Mouse (Mus musculus) intestine, postnatal 0 days (tissue): ENCODE data around the gene Apopt1. TPM values are rescaled to one million over a fixed set of nuclear protein-coding genes. Genes with fewer than 3 reads are reported as not detected.

Source experiments
- ATAC-seq: fragments of 200-750 bp; cut with Nextera tagmentation; 2 replicates; pipeline ENCODE4 v1.8.0; 2017; ENCODE audit warnings: mild to moderate bottlenecking, moderate TSS enrichment, moderate library complexity
- H3K27ac ChIP-seq: fragments of 300-500 bp; sonication (generic); 2 replicates; pipeline ENCODE4 v1.5.1; 2014; ENCODE audit warnings: mild to moderate bottlenecking, low read depth, low read length, moderate library complexity
- H3K27me3 ChIP-seq: fragments of 300-500 bp; sonication (generic); replicated peaks from 2 replicates; pipeline ENCODE4 v1.6.1; 2014; ENCODE audit warnings: low read length, mixed read lengths; ENCODE audit not compliant: control insufficient read depth, insufficient read depth
- H3K36me3 ChIP-seq: fragments of 300-500 bp; sonication (generic); 2 replicates; pipeline ENCODE4 v1.6.1; 2014; ENCODE audit warnings: mild to moderate bottlenecking, moderate library complexity; ENCODE audit not compliant: control insufficient read depth, insufficient read depth
- H3K4me1 ChIP-seq: fragments of 300-500 bp; sonication (generic); replicated peaks from 2 replicates; pipeline ENCODE4 v1.6.1; 2014; ENCODE audit warnings: antibody characterized with exemption, low read length, mixed read lengths; ENCODE audit not compliant: control insufficient read depth, insufficient read depth
- H3K4me2 ChIP-seq: fragments of 300-500 bp; sonication (generic); replicated peaks from 2 replicates; pipeline ENCODE4 v1.6.1; 2014; ENCODE audit warnings: low read depth, mild to moderate bottlenecking, moderate library complexity
- H3K4me3 ChIP-seq: fragments of 300-500 bp; sonication (generic); 2 replicates; pipeline ENCODE4 v1.5.1; 2014; ENCODE audit warnings: low read depth, low read length
- H3K9ac ChIP-seq: fragments of 300-500 bp; sonication (generic); 2 replicates; pipeline ENCODE4 v1.6.1; 2014; ENCODE audit warnings: mild to moderate bottlenecking, low read depth, low read length
- H3K9me3 ChIP-seq: fragments of 300-500 bp; sonication (generic); 2 replicates; pipeline ENCODE4 v1.6.1; 2016; ENCODE audit warnings: mixed run types; ENCODE audit not compliant: control insufficient read depth
- CTCF ChIP-seq: sonication (generic); IDR thresholded peaks from 2 replicates; pipeline ENCODE4 v1.5.1; 2016; ENCODE audit warnings: low read depth, mild to moderate bottlenecking, control low read depth, antibody characterized with exemption, moderate library complexity
- WGBS: fragments of 180-500 bp; shearing (Covaris S2); extraction: QIAGEN DNeasy Blood & Tissue Kit; methylation state at CpG from one replicate; pipeline ENCODE4 v1.1.7; 2014; 5-methylcytosine and 5-hydroxymethylcytosine counted together
- polyA plus RNA-seq: library from polyadenylated mRNA; unstranded; fragments of >200 nt; fragmentation: Nextera tagmentation; extraction: Ambion mirVana; gene quantifications from 2 replicates; pipeline ENCODE4 v1.2.1, GENCODE M21; 2015

Apopt1 gene
- polyA plus RNA-seq, 1 experiment from 2014 or later: 44.8 TPM

DNA sequence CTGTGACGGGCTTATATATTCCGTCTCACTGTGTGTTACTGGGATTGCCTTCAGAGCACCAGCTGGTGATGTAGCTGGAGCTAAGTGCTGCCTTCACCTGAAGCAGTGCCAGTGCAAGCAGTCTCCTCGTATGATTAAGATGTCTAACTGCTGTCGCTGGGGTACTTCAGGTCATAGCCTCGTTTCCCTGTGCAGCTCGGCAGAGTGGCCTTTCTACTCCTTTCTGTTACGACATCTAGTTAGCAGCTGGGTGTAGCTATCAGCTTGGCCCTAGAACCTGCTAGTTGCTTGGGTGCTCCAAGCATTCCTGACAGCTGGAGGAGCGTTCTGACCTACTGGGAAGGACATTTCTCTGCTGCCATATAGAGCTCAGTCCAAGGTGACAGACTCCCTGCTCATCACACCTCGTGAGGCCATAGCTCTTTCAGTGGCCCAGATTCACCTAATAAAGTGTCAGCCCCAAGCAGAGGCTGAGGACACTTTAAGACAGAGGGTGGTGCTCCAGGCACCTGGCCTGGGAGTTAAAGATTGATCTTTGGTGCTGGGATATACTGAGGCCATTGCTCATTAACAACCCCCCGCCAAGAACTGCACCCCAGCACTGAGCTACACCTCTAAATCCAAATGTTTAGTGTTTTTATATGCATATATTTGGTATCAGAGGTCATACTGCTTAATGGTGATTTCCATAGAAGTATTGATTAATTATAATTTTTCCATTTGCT, 87.6 kb downstream of the Apopt1 start:
- H3K9me3 ChIP-seq: no peaks in the 10 kb centered on the region
- no peak for TF ChIP-seq CTCF
- H3K4me1 ChIP-seq: no peaks in the 10 kb centered on the region; the same call in 1 of the 2 replicates
- peak overlapping the region; percentile 50; the same call in 1 of the 2 replicates for H3K27ac ChIP-seq
- peaks cover 76% of the 10 kb centered on the region for H3K36me3 ChIP-seq
- peak; percentile 27; the same call in 1 of the 2 replicates for ATAC-seq
- H3K27me3 ChIP-seq: no peaks in the 10 kb centered on the region
- H3K4me2 ChIP-seq: no peak overlapping the region
- WGBS: 50% methylated on average over 10 of the region's 10 CpGs
- no peak overlapping the region for H3K9ac ChIP-seq
- no peak overlapping the region for H3K4me3 ChIP-seq

DNA sequence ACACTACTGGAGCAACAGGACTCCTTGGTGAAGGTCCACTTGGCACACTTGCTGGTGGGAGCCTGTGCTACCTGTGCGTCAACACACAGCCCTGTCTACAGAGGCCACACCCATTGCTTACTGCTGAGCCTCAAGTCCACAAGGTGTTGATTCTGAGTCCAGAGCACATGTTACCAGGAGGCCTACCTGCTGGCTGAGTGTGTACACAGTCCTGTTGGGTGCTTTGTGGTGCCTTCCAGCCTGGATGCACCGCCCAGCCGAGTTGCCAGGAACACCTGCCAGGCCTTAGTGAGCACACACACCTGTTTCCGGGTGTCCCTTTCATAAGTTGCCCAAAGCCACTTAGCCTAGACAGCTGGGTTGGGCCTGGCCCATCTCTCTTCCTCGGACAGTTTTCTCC, 90.5 kb downstream of the Apopt1 start:
- no peaks in the 10 kb centered on the region; the same call in 1 of the 2 replicates for H3K4me1 ChIP-seq
- WGBS: 36% methylated on average over 5 of the region's 5 CpGs
- peak overlapping the region; percentile 75 for H3K27ac ChIP-seq
- no peak overlapping the region for H3K4me3 ChIP-seq
- no peak overlapping the region for H3K9ac ChIP-seq
- H3K27me3 ChIP-seq: no peaks in the 10 kb centered on the region
- peaks cover 77% of the 10 kb centered on the region for H3K36me3 ChIP-seq
- ATAC-seq: peak; percentile 77
- no peak for TF ChIP-seq CTCF
- no peaks in the 10 kb centered on the region for H3K9me3 ChIP-seq
- H3K4me2 ChIP-seq: no peak overlapping the region

Other genes starting within 250 kb of the Apopt1 start
- 7.3 and 8.6 TPM in 2 replicates for gene Gm266, start 227.4 kb upstream of the Apopt1 start, polyA plus RNA-seq
- 632 and 663 TPM in 2 replicates for gene Eif5, start 175.2 kb upstream of the Apopt1 start, polyA plus RNA-seq
- gene Mark3, start 138.7 kb upstream of the Apopt1 start, polyA plus RNA-seq: 24.7 and 25.5 TPM in 2 replicates
- gene Ckb, start 40.9 kb upstream of the Apopt1 start, polyA plus RNA-seq: 628 and 645 TPM in 2 replicates
- 5.6 TPM in 2 replicates for gene Trmt61a, start 35.2 kb upstream of the Apopt1 start, polyA plus RNA-seq
- 29.6 and 32.1 TPM in 2 replicates for gene Bag5, start within 50 bp of the Apopt1 start, polyA plus RNA-seq
- 42.9 and 45.7 TPM in 2 replicates for gene Klc1, start 45.6 kb downstream of the Apopt1 start, polyA plus RNA-seq
- 3.4 and 6.1 TPM in 2 replicates for gene Xrcc3, start 100.6 kb downstream of the Apopt1 start, polyA plus RNA-seq
- gene Zfyve21, start 100.9 kb downstream of the Apopt1 start, polyA plus RNA-seq: 104 and 107 TPM in 2 replicates
- 13.6 and 16.7 TPM in 2 replicates for gene Ppp1r13b, start 194.8 kb downstream of the Apopt1 start, polyA plus RNA-seq